Mouse (Mus musculus) kidney, adult 2 months (tissue): Measurements from ENCODE around the gene Rgs16.

Source experiments
- CTCF ChIP-seq: fragments of 200-500 bp; conservative IDR thresholded peaks from 2 replicates; pipeline ENCODE4 v1.5.1; 2011; ENCODE audit warnings: low read depth, mild to moderate bottlenecking, control low read depth, low read length, moderate library complexity, mixed read lengths; ENCODE audit not compliant: insufficient read depth, insufficient read length
- POLR2A ChIP-seq: fragments of 200-500 bp; IDR thresholded peaks from one replicate; pipeline ENCODE4 v1.6.1; 2011; ENCODE audit warnings: low read depth, low read length, control low read depth

GRCm38 (mm10) chr1:153702166-153702852 lies 37.8 kb upstream of the Rgs16 start:
- no peak for TF ChIP-seq CTCF
- TF ChIP-seq POLR2A: no peak
